Mouse (Mus musculus) urinary bladder, postnatal 10 days (tissue): Measurements from ENCODE around the gene Mrps26.
"Not testable (repeated sequence)": the region's sequence is repeated elsewhere in the genome, so short reads cannot be mapped to it uniquely, and the experiment has no call there.

Source experiments
- DNase-seq: peaks from one replicate; pipeline ENCODE4 v3.0.0; 2022; ENCODE audit warnings: low spot score

The Mrps26 gene

DNA sequence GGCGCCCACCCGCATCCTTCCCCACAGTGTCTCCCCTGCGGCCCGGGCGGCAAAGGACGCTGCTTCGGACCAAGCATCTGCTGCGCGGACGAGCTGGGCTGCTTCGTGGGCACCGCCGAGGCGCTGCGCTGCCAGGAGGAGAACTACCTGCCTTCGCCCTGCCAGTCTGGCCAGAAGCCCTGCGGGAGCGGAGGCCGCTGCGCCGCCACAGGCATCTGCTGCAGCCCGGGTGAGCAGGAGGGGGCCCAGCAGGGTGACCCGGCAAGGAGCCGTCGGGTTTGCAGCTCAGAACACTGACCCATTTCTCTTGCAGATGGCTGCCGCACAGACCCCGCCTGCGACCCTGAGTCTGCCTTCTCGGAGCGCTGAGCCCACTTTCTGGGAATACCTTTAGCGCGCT lies 13.0 kb downstream of the Mrps26 start:
- not testable (repeated sequence) for DNase-seq

- no peak for DNase-seq
Observed at GRCm38 (mm10) chr2:130577021-130577420, 13.5 kb downstream of the Mrps26 start.

GRCm38 (mm10) chr2:130577632-130578031 lies 14.1 kb downstream of the Mrps26 start:
- no peak for DNase-seq

DNA sequence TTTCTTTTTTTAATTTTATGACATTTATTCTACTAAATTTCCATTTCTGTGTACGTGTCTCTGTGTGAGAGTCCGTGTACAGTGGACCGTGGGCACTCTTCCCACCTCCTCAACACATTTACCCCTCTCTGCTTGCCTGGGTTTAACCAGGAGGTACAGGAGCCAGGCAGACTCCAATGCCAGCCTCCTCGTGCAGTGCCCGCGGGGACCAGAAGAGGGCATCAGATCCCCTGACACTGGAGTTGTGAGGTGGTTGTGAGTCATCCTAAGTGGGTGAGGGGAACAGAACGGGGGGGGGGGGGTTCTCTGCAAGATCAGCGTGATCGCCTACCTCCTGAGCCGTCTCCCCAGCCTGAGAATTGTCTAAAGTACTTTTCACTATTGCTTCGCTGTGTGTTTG lies 14.6 kb downstream of the Mrps26 start:
- no peak for DNase-seq

GRCm38 (mm10) chr2:130579791-130580190 lies 16.2 kb downstream of the Mrps26 start:
- no peak for DNase-seq

DNA sequence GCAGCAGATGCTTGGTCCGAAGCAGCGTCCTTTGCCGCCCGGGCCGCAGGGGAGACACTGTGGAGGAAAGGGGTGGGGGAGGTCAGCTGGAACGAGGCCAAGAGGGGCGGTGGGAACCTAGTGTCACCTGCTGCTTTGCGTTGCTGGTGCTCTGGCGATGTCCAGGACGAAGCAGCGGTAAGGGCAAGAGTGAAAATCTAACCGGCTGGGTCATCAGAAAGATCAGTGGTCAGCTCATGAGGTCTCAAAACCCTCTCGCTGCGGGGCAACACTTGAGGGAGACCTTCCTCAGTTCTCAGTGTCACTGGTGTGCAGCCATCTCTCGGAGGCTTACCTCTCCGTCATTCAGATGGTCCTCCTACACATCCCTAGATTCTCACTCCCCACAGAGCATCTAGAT lies 17.7 kb downstream of the Mrps26 start:
- DNase-seq, result no peak

- DNase-seq, result no peak
Observed at GRCm38 (mm10) chr2:130582552-130582951, 19.0 kb downstream of the Mrps26 start, which contains the start of gene Avp. Gene Avp (minus strand): TSS chr2:130582554.

DNA sequence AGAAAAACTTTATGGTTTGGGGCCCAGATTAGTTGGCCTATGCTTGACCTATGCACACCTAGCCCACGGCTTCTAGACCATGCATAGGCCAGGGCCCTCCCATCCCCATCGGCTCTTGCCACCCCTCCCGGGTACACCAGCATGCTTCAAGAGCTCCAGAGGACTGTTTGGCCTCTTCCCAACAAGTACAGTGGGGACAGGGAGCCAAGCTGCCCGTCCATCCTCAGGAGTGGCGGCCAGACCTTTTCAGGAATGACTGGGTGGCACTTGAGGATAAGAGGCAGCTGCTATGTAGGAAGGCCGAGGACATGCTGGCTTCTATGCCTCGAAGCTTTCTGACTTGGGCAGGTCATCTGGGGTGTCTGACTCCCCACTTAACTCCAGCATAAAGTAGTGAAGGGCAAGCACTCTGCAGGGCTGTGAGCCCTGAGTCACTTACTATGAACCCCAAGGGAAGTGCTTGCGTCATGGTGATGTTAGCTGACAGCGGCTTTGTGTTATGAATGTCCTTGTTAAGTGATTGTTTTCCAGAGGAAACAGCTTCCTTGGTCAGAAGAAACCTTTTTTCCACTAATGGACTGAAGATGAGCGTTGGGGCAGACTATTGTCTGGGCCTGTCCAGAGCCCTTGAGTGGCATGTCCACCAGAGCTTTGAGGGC lies 20.5 kb downstream of the Mrps26 start:
- DNase-seq, result no peak

DNA sequence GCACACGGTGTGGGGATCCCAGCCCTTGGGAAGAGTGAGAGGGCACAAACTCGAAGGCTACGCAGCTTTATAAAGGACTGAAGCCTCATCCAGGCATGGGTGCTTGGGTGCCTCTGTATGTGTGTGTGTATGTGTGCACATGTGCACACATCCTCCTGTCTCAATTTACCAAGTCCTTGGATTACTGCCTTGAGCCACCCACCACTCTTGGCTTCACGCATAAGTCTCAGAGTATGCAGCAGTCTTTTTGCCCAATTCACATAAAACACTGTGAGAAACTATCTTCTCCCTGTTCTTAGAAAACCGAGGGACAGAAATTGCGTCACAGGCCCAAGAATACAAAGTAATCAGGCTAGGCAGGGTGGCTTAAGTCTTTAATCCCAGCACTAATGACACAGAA lies 22.5 kb downstream of the Mrps26 start:
- no peak for DNase-seq

DNA sequence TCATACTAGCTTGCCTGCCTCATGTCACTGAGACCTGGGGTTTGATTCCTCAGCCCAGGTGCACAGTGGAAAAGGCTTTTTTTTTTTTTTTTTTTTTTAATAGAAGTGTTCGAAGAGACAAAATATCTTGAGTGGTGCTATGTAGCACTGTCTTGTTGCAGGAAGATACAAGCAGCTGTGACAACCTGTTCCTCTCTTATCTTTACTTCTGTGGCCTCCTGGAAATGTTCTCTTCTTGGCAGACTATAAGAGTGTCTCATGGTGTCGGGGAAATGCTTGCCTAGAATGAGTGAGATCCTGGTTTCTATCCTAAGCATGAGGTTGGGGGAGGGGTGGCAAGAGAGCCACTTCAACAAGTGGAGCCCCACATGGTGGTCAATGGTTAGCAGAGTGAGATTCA lies 24.8 kb downstream of the Mrps26 start:
- DNase-seq, result no peak

DNA sequence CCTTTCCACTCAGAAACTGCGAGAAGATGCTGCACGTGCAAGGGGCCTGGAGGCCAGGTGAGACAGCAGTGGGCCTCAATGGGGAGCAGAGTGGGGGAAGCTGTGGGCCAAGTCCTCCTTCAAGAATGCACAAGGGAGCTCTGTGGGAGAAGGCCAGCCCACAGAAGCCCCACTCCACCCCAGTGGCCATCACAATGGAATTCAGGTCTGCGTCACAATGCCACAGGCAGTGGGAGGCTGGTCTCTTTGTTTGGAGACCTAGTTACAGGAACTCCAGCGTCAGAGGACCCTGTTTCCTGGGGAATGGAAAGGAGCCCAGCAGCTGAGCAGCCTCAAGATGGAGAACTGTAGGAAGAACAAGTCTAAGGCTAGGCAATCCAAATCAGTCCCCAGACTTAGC lies 25.6 kb downstream of the Mrps26 start:
- no peak for DNase-seq

DNA sequence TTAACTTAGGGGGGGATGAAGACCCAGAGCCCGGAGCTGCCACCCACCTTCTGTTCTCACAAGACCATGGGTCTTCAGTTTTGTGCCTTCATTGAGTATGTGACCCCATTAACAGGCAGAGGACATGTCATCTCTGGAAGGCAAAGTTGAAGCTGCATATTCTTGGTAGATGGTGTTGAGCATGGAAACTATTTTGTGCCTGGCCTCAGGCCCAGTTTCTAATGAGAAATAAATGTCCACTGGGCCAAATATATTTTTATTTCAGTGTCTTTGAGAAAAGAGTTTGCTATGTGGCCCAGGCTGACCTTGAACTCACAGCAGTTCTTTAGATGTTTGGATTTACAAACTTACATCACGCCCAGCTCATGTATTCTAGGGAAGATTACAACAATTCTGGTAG lies 26.2 kb downstream of the Mrps26 start:
- no peak for DNase-seq

DNA sequence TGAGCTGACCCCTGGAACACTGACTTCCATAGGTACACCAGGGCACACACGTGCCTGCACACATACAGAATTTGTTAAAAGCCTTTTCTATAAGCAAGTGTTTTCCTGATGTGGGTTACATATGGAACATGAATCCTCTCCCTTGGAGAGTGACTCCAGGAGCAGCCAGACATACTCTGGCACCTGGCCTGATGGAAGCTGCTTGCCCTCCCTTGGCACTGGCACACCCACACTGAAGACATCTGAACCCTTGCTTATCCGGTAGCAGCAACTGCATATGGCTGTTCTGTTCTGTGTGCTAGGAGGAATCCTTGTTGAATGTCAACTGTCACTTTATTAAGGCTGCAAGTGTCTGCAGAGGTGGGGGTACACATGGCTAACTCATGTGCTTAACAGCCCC lies 27.5 kb downstream of the Mrps26 start:
- DNase-seq, result no peak

DNA sequence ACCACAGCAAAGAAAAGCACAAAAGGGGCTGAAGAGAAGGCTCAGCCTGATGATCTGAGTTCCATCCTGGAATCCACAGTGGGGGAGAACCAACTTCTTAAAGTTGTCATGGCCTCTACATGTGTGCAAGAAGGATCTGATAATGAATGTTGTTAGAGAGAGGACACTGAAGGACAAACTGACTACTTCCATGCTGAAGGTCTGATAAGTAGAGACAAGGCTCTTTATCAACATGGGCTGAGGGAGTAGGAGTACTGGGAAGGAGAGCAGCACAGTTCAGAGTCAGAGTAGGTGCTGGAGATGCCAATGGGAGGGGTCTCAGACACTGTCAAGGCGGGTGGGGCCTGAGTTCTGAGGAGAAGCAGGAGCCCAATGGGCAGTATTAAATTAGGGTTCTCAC lies 32.1 kb downstream of the Mrps26 start:
- no peak for DNase-seq

DNA sequence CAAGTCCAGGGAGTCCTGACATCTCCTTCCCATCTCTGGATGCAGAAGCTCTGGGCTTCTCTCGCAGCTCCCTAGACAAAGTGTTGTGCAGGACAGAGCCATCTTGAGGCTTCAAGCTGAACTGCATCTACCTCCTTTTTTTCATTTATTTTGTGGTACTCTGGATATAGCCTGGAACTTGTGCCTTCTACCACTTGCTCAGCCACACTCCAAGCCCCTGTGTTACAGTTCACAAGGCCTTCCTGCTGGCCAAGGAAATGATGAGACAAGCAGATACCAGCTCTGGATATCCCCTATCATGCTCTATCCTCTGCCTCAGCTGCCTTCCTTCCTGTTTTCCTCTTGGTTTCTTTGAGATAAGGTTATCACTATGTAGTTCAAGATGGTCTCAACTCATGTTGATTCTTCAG lies 34.1 kb downstream of the Mrps26 start:
- DNase-seq, result no peak

GRCm38 (mm10) chr2:130598399-130598798 lies 34.9 kb downstream of the Mrps26 start:
- DNase-seq, result no peak

DNA sequence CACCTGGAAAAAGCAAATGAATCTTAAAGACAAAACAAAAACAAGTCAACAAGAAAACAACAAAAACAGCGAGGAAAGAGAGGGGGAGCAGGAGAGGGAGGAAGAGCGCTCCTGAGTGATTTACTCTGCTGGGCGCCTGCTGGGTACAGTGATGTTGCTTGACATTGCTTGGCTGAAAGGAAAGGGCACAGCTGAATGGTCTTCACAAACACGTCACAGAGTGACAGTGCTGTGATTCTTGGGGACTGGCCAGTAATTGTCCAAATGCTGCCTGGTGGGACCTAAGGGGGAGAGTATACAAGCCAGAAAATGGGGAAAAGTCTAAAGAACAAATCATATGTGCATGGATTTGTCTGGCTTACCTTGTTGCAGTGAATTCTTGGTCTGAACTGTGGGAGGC lies 38.7 kb downstream of the Mrps26 start:
- no peak for DNase-seq

- no peak for DNase-seq
Observed at GRCm38 (mm10) chr2:130613091-130613490, 49.5 kb downstream of the Mrps26 start.
